Mouse (Mus musculus): Measurements from ENCODE around the gene Gmip. TPM values are rescaled to one million over a fixed set of nuclear protein-coding genes. Genes with fewer than 3 reads are reported as not detected.

Gmip gene
- polyA plus RNA-seq, 1 experiment, result 58.3 TPM

DNA sequence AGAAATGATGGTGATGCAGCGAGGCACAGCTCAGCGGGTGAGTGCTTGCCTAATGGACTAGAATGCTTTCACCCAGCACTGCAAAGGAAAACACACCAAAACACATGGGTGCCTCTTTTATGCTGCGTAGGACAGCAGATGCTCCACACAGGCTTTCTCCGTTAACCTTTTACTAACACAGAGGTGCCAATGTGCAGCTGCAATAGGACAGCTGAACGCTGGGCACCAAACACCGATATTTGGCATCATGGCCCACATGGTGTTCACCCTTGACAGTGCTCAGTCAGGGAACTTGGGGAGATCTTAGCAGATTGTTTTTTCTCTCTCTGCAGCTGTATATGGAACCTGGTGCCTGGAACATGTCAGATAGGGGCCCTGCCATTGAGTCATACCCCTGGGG is 13.6 kb upstream of the Gmip start:
- no peak overlapping the region for H3K27ac ChIP-seq (ENCODE audit: insufficient read depth, low read depth, low read length)
- H3K36me3 ChIP-seq (ENCODE audit: control insufficient read depth, insufficient read depth, low read length), result peaks cover 56% of the 10 kb centered on the region

DNA sequence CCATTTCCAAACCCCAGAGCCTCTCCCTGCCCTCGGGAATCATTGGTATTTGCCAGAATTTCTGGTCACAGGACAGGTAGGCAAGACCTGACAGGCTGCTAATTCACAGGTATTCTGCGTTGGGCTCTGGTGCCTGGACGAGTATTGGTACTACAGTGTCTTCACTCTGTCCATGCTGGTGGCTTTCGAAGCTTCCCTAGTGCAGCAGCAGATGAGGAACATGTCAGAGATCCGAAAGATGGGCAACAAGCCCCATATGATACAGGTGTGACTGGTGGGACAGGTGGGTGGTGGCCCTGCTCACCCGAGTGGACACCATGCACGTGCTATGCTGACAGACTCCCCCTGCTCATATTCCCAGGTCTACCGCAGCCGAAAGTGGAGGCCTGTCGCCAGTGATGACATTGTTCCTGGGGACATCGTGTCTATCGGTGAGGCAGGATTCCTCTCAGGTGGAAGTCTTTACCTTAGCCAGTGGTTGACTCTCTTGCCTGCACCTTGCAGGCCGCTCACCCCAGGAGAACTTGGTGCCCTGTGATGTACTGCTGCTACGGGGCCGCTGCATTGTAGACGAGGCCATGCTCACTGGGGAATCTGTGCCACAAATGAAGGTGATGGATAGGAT is 11.6 kb upstream of the Gmip start:
- peaks cover 73% of the 10 kb centered on the region for H3K36me3 ChIP-seq (ENCODE audit: control insufficient read depth, insufficient read depth, low read length)
- no peak overlapping the region for H3K4me3 ChIP-seq (ENCODE audit: low read depth, low read length)
- 93% methylated on average over 16 of the region's 16 CpGs for WGBS
- H3K27me3 ChIP-seq (ENCODE audit: control insufficient read depth, insufficient read depth, low read length), result no peaks in the 10 kb centered on the region
- H3K27ac ChIP-seq (ENCODE audit: insufficient read depth, low read depth, low read length), result no peak overlapping the region
- H3K4me1 ChIP-seq (ENCODE audit: control insufficient read depth, insufficient read depth, insufficient read length, low read length), result peaks cover 2% of the 10 kb centered on the region; the same call in 1 of the 2 replicates
- TF ChIP-seq CTCF (IDR thresholded peaks at IDR 0.05; ENCODE audit: extremely low read depth, insufficient read length, insufficient replicate concordance, low read depth, low read length) (no peak), POLR2A (IDR thresholded peaks at IDR 0.05; ENCODE audit: low read depth, low read length) (no peak)

More for the DNA sequence above, 13.6 kb upstream of the Gmip start:
- 95% methylated on average over 6 of the region's 6 CpGs for WGBS
- H3K27me3 ChIP-seq (ENCODE audit: control insufficient read depth, insufficient read depth, low read length), result no peaks in the 10 kb centered on the region
- H3K4me1 ChIP-seq (ENCODE audit: control insufficient read depth, insufficient read depth, insufficient read length, low read length), result peaks cover 4% of the 10 kb centered on the region; the same call in 1 of the 2 replicates
- TF ChIP-seq POLR2A (IDR thresholded peaks at IDR 0.05; ENCODE audit: low read depth, low read length) (no peak), CTCF (IDR thresholded peaks at IDR 0.05; ENCODE audit: extremely low read depth, insufficient read length, insufficient replicate concordance, low read depth, low read length) (no peak)
- no peak overlapping the region for H3K4me3 ChIP-seq (ENCODE audit: low read depth, low read length)

DNA sequence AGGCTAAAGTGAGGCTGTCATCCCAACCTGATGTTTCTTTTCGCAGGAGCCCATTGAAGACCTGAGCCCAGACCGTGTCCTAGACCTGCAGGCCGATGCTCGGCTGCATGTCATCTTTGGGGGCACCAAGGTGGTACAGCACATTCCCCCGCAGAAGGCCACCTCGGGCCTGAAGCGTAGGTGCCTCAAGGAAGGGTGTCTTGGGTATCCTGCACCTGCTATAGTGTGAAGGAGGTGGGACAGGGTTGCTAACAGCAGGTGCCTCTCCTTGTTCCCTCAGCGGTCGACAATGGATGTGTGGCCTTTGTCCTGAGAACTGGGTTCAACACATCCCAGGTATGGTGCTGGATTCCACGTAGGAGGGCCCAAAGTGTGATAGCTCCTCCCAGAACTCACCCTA is 10.8 kb upstream of the Gmip start:
- WGBS, result 89% methylated on average over 10 of the region's 10 CpGs
- peaks cover 81% of the 10 kb centered on the region for H3K36me3 ChIP-seq (ENCODE audit: control insufficient read depth, insufficient read depth, low read length)
- no peak overlapping the region for H3K27ac ChIP-seq (ENCODE audit: insufficient read depth, low read depth, low read length)
- TF ChIP-seq CTCF (IDR thresholded peaks at IDR 0.05; ENCODE audit: extremely low read depth, insufficient read length, insufficient replicate concordance, low read depth, low read length) (no peak), POLR2A (IDR thresholded peaks at IDR 0.05; ENCODE audit: low read depth, low read length) (no peak)
- no peaks in the 10 kb centered on the region; the same call in 1 of the 2 replicates for H3K4me1 ChIP-seq (ENCODE audit: control insufficient read depth, insufficient read depth, insufficient read length, low read length)
- no peaks in the 10 kb centered on the region for H3K27me3 ChIP-seq (ENCODE audit: control insufficient read depth, insufficient read depth, low read length)
- H3K4me3 ChIP-seq (ENCODE audit: low read depth, low read length), result no peak overlapping the region

DNA sequence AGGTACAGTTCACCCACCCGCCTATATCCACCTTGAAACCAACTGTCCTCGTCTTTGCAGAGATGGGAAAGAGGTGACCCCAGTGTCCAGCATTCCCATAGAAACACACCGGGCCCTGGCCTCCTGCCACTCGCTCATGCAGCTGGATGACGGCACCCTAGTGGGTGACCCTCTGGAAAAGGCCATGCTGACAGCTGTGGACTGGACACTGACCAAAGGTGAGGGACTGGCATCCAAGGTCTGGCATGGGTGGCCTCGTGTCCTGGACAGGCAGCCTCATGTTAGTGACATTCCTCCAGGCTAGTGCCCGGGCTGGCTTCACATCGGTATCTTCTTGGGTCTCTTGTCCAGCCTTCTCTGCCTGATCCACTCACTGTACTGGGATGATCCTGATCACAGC is 9.2 kb upstream of the Gmip start:
- no peak overlapping the region for H3K4me3 ChIP-seq (ENCODE audit: low read depth, low read length)
- TF ChIP-seq CTCF (IDR thresholded peaks at IDR 0.05; ENCODE audit: extremely low read depth, insufficient read length, insufficient replicate concordance, low read depth, low read length), result no peak
- TF ChIP-seq POLR2A (IDR thresholded peaks at IDR 0.05; ENCODE audit: low read depth, low read length), result no peak
- H3K4me1 ChIP-seq (ENCODE audit: control insufficient read depth, insufficient read depth, insufficient read length, low read length), result no peaks in the 10 kb centered on the region
- H3K27me3 ChIP-seq (ENCODE audit: control insufficient read depth, insufficient read depth, low read length), result no peaks in the 10 kb centered on the region
- 92% methylated on average over 8 of the region's 8 CpGs for WGBS
- H3K27ac ChIP-seq (ENCODE audit: insufficient read depth, low read depth, low read length), result no peak overlapping the region
- H3K36me3 ChIP-seq (ENCODE audit: control insufficient read depth, insufficient read depth, low read length), result peaks cover 92% of the 10 kb centered on the region

DNA sequence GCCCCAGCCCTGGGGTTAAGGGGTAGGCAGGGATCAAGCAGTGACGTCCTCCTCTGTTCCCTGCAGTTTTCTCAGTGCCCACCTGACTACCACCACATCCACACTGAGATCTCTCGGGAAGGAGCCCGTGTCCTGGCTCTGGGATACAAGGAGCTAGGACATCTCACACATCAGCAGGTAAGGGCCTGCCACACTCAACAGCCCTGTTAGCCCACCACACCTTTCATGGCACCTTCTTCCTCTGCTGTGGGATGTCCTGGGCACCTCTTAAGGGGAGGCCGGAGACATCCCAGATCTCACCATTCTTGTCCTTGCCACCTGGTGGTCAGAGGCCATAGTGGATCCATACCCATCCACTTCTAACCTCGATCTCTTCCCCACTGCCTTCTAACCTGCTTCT is 8.5 kb upstream of the Gmip start:
- TF ChIP-seq CTCF (IDR thresholded peaks at IDR 0.05; ENCODE audit: extremely low read depth, insufficient read length, insufficient replicate concordance, low read depth, low read length) (no peak), POLR2A (IDR thresholded peaks at IDR 0.05; ENCODE audit: low read depth, low read length) (no peak)
- Histone ChIP-seq H3K27ac (ENCODE audit: insufficient read depth, low read depth, low read length) (no peak overlapping the region), H3K27me3 (ENCODE audit: control insufficient read depth, insufficient read depth, low read length) (no peaks in the 10 kb centered on the region), H3K36me3 (ENCODE audit: control insufficient read depth, insufficient read depth, low read length) (peaks cover 92% of the 10 kb centered on the region), H3K4me1 (ENCODE audit: control insufficient read depth, insufficient read depth, insufficient read length, low read length) (no peaks in the 10 kb centered on the region), H3K4me3 (ENCODE audit: low read depth, low read length) (no peak overlapping the region)
- WGBS, result 93% methylated on average over 5 of the region's 5 CpGs

DNA sequence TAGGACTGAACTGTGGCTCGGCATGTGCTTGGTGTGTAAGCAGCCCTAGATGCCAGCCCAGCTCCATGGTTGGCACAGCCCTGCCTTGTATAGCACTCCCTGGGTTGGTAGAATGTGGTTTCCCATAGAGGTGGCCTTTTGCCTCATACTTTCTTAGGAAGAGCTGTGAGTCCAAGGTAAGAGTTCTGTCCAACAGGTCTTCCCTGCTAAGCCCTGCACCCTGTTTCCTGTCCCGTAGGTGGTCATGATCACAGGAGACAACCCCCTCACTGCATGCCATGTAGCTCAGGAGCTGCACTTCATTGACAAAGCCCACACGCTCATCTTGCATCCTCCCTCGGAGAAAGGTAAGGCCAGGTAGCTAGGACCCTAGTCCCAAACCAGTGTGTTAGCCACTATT is 6.7 kb upstream of the Gmip start:
- WGBS, result 91% methylated on average over 4 of the region's 4 CpGs
- Histone ChIP-seq H3K4me3 (ENCODE audit: low read depth, low read length) (no peak overlapping the region), H3K36me3 (ENCODE audit: control insufficient read depth, insufficient read depth, low read length) (peaks cover 95% of the 10 kb centered on the region), H3K27ac (ENCODE audit: insufficient read depth, low read depth, low read length) (no peak overlapping the region), H3K4me1 (ENCODE audit: control insufficient read depth, insufficient read depth, insufficient read length, low read length) (no peaks in the 10 kb centered on the region), H3K27me3 (ENCODE audit: control insufficient read depth, insufficient read depth, low read length) (no peaks in the 10 kb centered on the region)
- no peak for TF ChIP-seq CTCF (IDR thresholded peaks at IDR 0.05; ENCODE audit: extremely low read depth, insufficient read length, insufficient replicate concordance, low read depth, low read length)
- no peak for TF ChIP-seq POLR2A (IDR thresholded peaks at IDR 0.05; ENCODE audit: low read depth, low read length)

DNA sequence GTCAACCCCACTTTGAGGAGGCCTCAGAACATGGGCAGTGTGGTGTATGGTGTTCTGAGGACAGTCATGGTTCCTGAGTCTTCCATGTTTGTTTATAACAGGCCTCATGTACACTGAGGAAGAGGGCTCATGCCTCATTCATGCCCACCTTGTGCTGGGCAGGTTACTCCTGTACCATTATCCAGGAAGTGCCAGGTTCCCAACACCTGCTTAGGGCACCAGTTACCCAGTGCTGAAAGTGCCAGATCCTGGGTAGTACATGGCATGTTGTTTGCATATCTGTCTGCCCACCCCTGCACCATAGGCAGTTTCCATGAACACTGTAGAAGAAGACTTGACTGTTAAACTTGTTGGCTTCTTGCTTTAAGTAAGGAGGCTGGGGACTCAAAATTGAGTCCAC is 6.3 kb upstream of the Gmip start:
- H3K27ac ChIP-seq (ENCODE audit: insufficient read depth, low read depth, low read length), result no peak overlapping the region
- no peaks in the 10 kb centered on the region for H3K27me3 ChIP-seq (ENCODE audit: control insufficient read depth, insufficient read depth, low read length)
- TF ChIP-seq CTCF (IDR thresholded peaks at IDR 0.05; ENCODE audit: extremely low read depth, insufficient read length, insufficient replicate concordance, low read depth, low read length), result no peak
- no peak for TF ChIP-seq POLR2A (IDR thresholded peaks at IDR 0.05; ENCODE audit: low read depth, low read length)
- H3K36me3 ChIP-seq (ENCODE audit: control insufficient read depth, insufficient read depth, low read length), result peaks cover 95% of the 10 kb centered on the region
- no peak overlapping the region for H3K4me3 ChIP-seq (ENCODE audit: low read depth, low read length)
- H3K4me1 ChIP-seq (ENCODE audit: control insufficient read depth, insufficient read depth, insufficient read length, low read length), result no peaks in the 10 kb centered on the region
